Mouse (Mus musculus): Measurements from ENCODE around the gene Tnfrsf18. TPM values are rescaled to one million over a fixed set of nuclear protein-coding genes. Genes with fewer than 3 reads are reported as not detected.

Tnfrsf18 gene
- polyA plus RNA-seq, 1 experiment from 2014 or later, result 2.7 TPM

DNA sequence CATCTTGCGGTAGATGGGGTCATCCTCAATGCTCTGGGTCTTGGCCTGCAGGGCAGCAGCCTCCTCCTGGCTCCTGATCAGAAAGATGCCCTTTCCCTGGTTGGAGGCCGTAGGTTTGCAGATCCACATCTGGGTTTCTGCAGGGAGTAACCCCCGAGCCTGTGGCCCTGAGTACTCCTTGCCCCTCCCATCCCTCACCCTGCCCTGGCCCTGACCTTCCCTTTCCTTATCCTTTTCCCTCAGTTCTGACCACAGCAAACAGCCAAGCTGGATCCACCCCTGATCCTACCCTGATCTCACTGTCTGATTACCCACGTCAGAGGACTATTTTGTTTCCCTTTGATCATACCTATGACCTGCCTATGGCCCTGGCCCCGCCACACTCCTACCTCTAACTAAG, 18.8 kb downstream of the Tnfrsf18 start:
- no peak overlapping the region for H3K4me2 ChIP-seq (ENCODE audit: low read depth, low read length)
- H3K27me3 ChIP-seq (replicated peaks; ENCODE audit: control insufficient read depth, insufficient read depth, low read length), result no peaks in the 10 kb centered on the region
- H3K9me3 ChIP-seq (ENCODE audit: control insufficient read depth, low read length), result no peaks in the 10 kb centered on the region
- no peaks in the 10 kb centered on the region for H3K36me3 ChIP-seq (ENCODE audit: control insufficient read depth, insufficient read depth, low read length)
- 58% methylated on average over 5 of the region's 5 CpGs for WGBS
- H3K27ac ChIP-seq (replicated peaks; ENCODE audit: low read depth, low read length), result no peak overlapping the region
- H3K4me1 ChIP-seq (ENCODE audit: control insufficient read depth, insufficient read depth, low read length), result no peaks in the 10 kb centered on the region
- no peak overlapping the region for H3K9ac ChIP-seq (ENCODE audit: low read depth, low read length)
- ATAC-seq (ENCODE audit: low read depth), result peak; percentile 12; the same call in 1 of the 2 replicates
- no peak overlapping the region for H3K4me3 ChIP-seq (ENCODE audit: low read depth, low read length)
- DNase-seq (ENCODE audit: low spot score), result no peak

DNA sequence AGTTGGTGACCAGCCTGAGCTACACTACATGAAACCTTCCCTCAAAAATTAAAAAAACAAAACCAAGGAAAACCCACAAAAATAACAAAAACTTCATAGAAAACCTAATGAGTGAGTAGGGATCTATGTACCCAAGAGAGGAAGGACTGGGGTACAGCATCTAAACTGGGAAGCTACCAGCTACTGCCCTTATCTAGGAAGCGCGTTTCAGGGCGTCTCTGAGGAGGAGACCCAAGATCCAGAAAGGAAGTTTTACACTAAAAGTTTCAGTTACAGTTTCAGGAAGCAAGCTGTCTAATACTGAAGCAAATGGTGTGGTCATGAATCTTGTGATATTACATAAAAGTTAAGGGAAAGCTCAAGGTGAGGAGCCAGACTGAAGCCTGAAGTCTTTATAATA, 23.8 kb downstream of the Tnfrsf18 start:
- DNase-seq (ENCODE audit: low spot score) (no peak), ATAC-seq (ENCODE audit: low read depth) (no peak)
- no peak overlapping the region for H3K4me2 ChIP-seq (ENCODE audit: low read depth, low read length)
- H3K9ac ChIP-seq (ENCODE audit: low read depth, low read length), result no peak overlapping the region
- 71% methylated on average over 3 of the region's 3 CpGs for WGBS
- no peaks in the 10 kb centered on the region for H3K27me3 ChIP-seq (replicated peaks; ENCODE audit: control insufficient read depth, insufficient read depth, low read length)
- no peaks in the 10 kb centered on the region for H3K36me3 ChIP-seq (ENCODE audit: control insufficient read depth, insufficient read depth, low read length)
- no peak overlapping the region for H3K4me3 ChIP-seq (ENCODE audit: low read depth, low read length)
- H3K4me1 ChIP-seq (ENCODE audit: control insufficient read depth, insufficient read depth, low read length), result no peaks in the 10 kb centered on the region
- H3K9me3 ChIP-seq (ENCODE audit: control insufficient read depth, low read length), result no peaks in the 10 kb centered on the region
- no peak overlapping the region for H3K27ac ChIP-seq (replicated peaks; ENCODE audit: low read depth, low read length)

DNA sequence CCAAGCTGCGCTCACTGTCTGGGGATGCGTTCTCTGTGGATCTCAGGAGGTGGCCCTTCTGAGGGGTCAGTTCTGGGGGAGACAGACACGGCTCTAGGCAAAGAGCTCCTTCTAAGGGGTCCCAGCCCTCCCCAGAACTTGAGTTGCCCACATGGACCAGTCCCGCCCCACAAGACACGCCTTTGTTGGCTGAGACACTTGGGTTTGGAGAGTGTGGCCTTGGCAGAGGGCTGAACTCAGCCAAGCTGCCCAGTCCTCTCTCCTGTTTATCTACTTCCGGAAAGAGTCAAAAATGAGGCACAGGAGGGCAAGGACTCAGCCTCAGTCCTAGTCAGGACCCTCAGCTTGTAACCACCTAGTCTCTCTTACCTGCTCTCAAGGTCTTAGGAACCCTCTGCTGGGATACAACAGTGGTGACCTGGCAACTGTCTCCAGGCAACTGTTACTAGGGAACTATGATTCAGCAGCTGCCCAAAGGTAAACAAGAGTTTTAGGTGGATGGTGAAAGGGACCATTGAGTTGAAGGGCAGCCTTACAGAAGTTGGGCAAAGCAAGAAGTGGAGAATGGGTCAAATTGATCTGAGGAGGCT, 24.5 kb downstream of the Tnfrsf18 start:
- Histone ChIP-seq H3K9me3 (ENCODE audit: control insufficient read depth, low read length) (no peaks in the 10 kb centered on the region), H3K36me3 (ENCODE audit: control insufficient read depth, insufficient read depth, low read length) (no peaks in the 10 kb centered on the region), H3K27ac (replicated peaks; ENCODE audit: low read depth, low read length) (no peak overlapping the region), H3K27me3 (replicated peaks; ENCODE audit: control insufficient read depth, insufficient read depth, low read length) (no peaks in the 10 kb centered on the region), H3K9ac (ENCODE audit: low read depth, low read length) (no peak overlapping the region), H3K4me2 (ENCODE audit: low read depth, low read length) (no peak overlapping the region), H3K4me3 (ENCODE audit: low read depth, low read length) (no peak overlapping the region), H3K4me1 (ENCODE audit: control insufficient read depth, insufficient read depth, low read length) (no peaks in the 10 kb centered on the region)
- 60% methylated on average over 6 of the region's 6 CpGs for WGBS
- DNase-seq (ENCODE audit: low spot score) (no peak), ATAC-seq (ENCODE audit: low read depth) (0 out of 2 replicates have a peak, but pooled peaks have one; percentile 9)

DNA sequence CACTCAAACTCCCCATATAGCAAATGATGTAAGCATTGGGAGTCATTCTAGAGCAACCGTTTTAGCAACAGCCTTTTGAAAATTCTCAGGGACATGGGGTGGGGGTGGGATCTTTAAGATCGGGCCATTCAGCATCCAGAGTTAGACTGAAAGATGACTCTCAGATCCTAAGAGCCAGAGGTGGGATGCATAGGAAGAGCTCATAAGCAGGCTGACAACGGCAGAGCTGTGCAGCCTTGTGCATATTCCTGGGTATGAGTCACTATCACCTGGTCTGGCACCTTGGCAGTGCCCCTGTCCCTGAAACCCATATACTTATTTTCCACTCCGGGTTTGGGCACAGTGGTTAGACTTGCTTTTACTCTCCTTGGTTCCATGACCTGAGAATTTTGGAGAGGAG, 27.1 kb downstream of the Tnfrsf18 start:
- no peak for ATAC-seq (ENCODE audit: low read depth)

GRCm38 (mm10) chr4:156054130-156054529, 28.2 kb downstream of the Tnfrsf18 start:
- H3K27me3 ChIP-seq (replicated peaks; ENCODE audit: control insufficient read depth, insufficient read depth, low read length), result no peaks in the 10 kb centered on the region
- ATAC-seq (ENCODE audit: low read depth), result no peak
- H3K4me2 ChIP-seq (ENCODE audit: low read depth, low read length), result no peak overlapping the region
- no peak overlapping the region for H3K9ac ChIP-seq (ENCODE audit: low read depth, low read length)
- H3K9me3 ChIP-seq (ENCODE audit: control insufficient read depth, low read length), result no peaks in the 10 kb centered on the region
- H3K27ac ChIP-seq (replicated peaks; ENCODE audit: low read depth, low read length), result no peak overlapping the region
- H3K36me3 ChIP-seq (ENCODE audit: control insufficient read depth, insufficient read depth, low read length), result no peaks in the 10 kb centered on the region
- WGBS, result 79% methylated on average over 4 of the region's 4 CpGs
- no peak overlapping the region for H3K4me3 ChIP-seq (ENCODE audit: low read depth, low read length)
- no peaks in the 10 kb centered on the region for H3K4me1 ChIP-seq (ENCODE audit: control insufficient read depth, insufficient read depth, low read length)
- no peak for DNase-seq (ENCODE audit: low spot score)

More for the DNA sequence above, 27.1 kb downstream of the Tnfrsf18 start:
- DNase-seq (ENCODE audit: low spot score), result no peak
- no peaks in the 10 kb centered on the region for H3K36me3 ChIP-seq (ENCODE audit: control insufficient read depth, insufficient read depth, low read length)
- H3K9ac ChIP-seq (ENCODE audit: low read depth, low read length), result no peak overlapping the region
- H3K9me3 ChIP-seq (ENCODE audit: control insufficient read depth, low read length), result no peaks in the 10 kb centered on the region
- no peak overlapping the region for H3K4me3 ChIP-seq (ENCODE audit: low read depth, low read length)
- H3K27ac ChIP-seq (replicated peaks; ENCODE audit: low read depth, low read length), result no peak overlapping the region
- H3K27me3 ChIP-seq (replicated peaks; ENCODE audit: control insufficient read depth, insufficient read depth, low read length), result no peaks in the 10 kb centered on the region
- no peak overlapping the region for H3K4me2 ChIP-seq (ENCODE audit: low read depth, low read length)
- no peaks in the 10 kb centered on the region for H3K4me1 ChIP-seq (ENCODE audit: control insufficient read depth, insufficient read depth, low read length)
- 63% methylated on average over 4 of the region's 4 CpGs for WGBS

- H3K27me3 ChIP-seq (replicated peaks; ENCODE audit: control insufficient read depth, insufficient read depth, low read length), result no peaks in the 10 kb centered on the region
- no peak overlapping the region for H3K9ac ChIP-seq (ENCODE audit: low read depth, low read length)
- no peak overlapping the region for H3K4me2 ChIP-seq (ENCODE audit: low read depth, low read length)
- DNase-seq (ENCODE audit: low spot score) (no peak), ATAC-seq (ENCODE audit: low read depth) (no peak)
- H3K4me1 ChIP-seq (ENCODE audit: control insufficient read depth, insufficient read depth, low read length), result no peaks in the 10 kb centered on the region
- H3K36me3 ChIP-seq (ENCODE audit: control insufficient read depth, insufficient read depth, low read length), result no peaks in the 10 kb centered on the region
- no peaks in the 10 kb centered on the region for H3K9me3 ChIP-seq (ENCODE audit: control insufficient read depth, low read length)
- H3K4me3 ChIP-seq (ENCODE audit: low read depth, low read length), result no peak overlapping the region
- H3K27ac ChIP-seq (replicated peaks; ENCODE audit: low read depth, low read length), result no peak overlapping the region
- WGBS, result 95% methylated on average over 6 of the region's 6 CpGs
Observed at GRCm38 (mm10) chr4:156054606-156055005, 28.6 kb downstream of the Tnfrsf18 start.

DNA sequence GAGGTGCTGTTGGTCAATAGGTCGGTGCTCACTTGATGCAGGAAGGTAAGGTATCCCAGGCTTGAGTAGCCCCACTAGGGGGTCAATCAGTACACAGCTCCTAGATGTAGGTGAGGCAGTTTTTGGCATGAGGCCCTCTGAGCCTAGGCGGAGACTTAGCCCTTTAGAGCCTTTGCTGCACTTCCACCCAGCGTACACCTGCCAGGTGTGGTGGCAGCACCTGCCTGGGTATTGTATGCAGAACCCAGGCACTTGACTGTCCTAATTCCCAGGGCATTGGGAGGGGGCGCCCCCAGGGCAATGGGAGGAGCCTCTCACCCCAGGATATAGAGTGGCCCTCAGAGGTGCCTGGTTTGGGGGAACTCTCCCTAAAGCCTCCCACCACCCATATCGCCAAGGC, 29.2 kb downstream of the Tnfrsf18 start:
- H3K4me2 ChIP-seq (ENCODE audit: low read depth, low read length), result peak overlapping the region; percentile 47; the same call in 1 of the 2 replicates

GRCm38 (mm10) chr4:156057702-156058101, 31.7 kb downstream of the Tnfrsf18 start:
- 42% methylated on average over 10 of the region's 10 CpGs for WGBS
- peak overlapping the region; percentile 52 for H3K9ac ChIP-seq (ENCODE audit: low read depth, low read length)
- ATAC-seq (ENCODE audit: low read depth) (no peak), DNase-seq (ENCODE audit: low spot score) (no peak)
- no peaks in the 10 kb centered on the region for H3K27me3 ChIP-seq (replicated peaks; ENCODE audit: control insufficient read depth, insufficient read depth, low read length)
- peak overlapping the region; percentile 58; the same call in 1 of the 2 replicates for H3K27ac ChIP-seq (replicated peaks; ENCODE audit: low read depth, low read length)
- H3K4me1 ChIP-seq (ENCODE audit: control insufficient read depth, insufficient read depth, low read length), result no peaks in the 10 kb centered on the region
- no peaks in the 10 kb centered on the region for H3K9me3 ChIP-seq (ENCODE audit: control insufficient read depth, low read length)
- no peaks in the 10 kb centered on the region for H3K36me3 ChIP-seq (ENCODE audit: control insufficient read depth, insufficient read depth, low read length)
- peak overlapping the region; percentile 47 for H3K4me2 ChIP-seq (ENCODE audit: low read depth, low read length)
- H3K4me3 ChIP-seq (ENCODE audit: low read depth, low read length), result peak overlapping the region; percentile 37

More for the DNA sequence above, 29.2 kb downstream of the Tnfrsf18 start:
- Histone ChIP-seq H3K4me1 (ENCODE audit: control insufficient read depth, insufficient read depth, low read length) (no peaks in the 10 kb centered on the region), H3K27me3 (replicated peaks; ENCODE audit: control insufficient read depth, insufficient read depth, low read length) (no peaks in the 10 kb centered on the region), H3K36me3 (ENCODE audit: control insufficient read depth, insufficient read depth, low read length) (no peaks in the 10 kb centered on the region), H3K9ac (ENCODE audit: low read depth, low read length) (no peak overlapping the region), H3K4me3 (ENCODE audit: low read depth, low read length) (no peak overlapping the region), H3K9me3 (ENCODE audit: control insufficient read depth, low read length) (no peaks in the 10 kb centered on the region), H3K27ac (replicated peaks; ENCODE audit: low read depth, low read length) (no peak overlapping the region)
- DNase-seq (ENCODE audit: low spot score) (no peak), ATAC-seq (ENCODE audit: low read depth) (no peak)
- 92% methylated on average over 5 of the region's 5 CpGs for WGBS

GRCm38 (mm10) chr4:156058826-156059225, 32.9 kb downstream of the Tnfrsf18 start:
- no peak for DNase-seq (ENCODE audit: low spot score)
- H3K9me3 ChIP-seq (ENCODE audit: control insufficient read depth, low read length), result no peaks in the 10 kb centered on the region
- H3K9ac ChIP-seq (ENCODE audit: low read depth, low read length), result peak overlapping the region; percentile 55
- H3K27ac ChIP-seq (replicated peaks; ENCODE audit: low read depth, low read length), result peak overlapping the region; percentile 86
- no peaks in the 10 kb centered on the region for H3K27me3 ChIP-seq (replicated peaks; ENCODE audit: control insufficient read depth, insufficient read depth, low read length)
- peak overlapping the region; percentile 37 for H3K4me3 ChIP-seq (ENCODE audit: low read depth, low read length)
- WGBS, result 70% methylated on average over 9 of the region's 9 CpGs
- no peaks in the 10 kb centered on the region for H3K36me3 ChIP-seq (ENCODE audit: control insufficient read depth, insufficient read depth, low read length)
- H3K4me1 ChIP-seq (ENCODE audit: control insufficient read depth, insufficient read depth, low read length), result no peaks in the 10 kb centered on the region
- no peak for ATAC-seq (ENCODE audit: low read depth)
- peak overlapping the region; percentile 47 for H3K4me2 ChIP-seq (ENCODE audit: low read depth, low read length)

Data from embryonic facial prominence, embryonic 14.5 days (tissue).